ENCODE assay signal across 25 mouse cellular contexts in genomic region chr14:20110945-20111344, GRCm38 (mm10).
"Had no signal": no experiment of that assay in that cellular context is flagged by ENCODE, and none has a peak within 500 bp of the region (broad histone marks: within the 10 kb centered on the region; RNA-seq: fewer than 3 reads in every experiment).

No protein-coding gene starts in this region.

- H3K4me3 ChIP-seq: gastrocnemius, adult 2 months; heart, embryonic 10.5 days; heart, embryonic 12.5 days; hindbrain, embryonic 10.5 days; hindbrain, embryonic 12.5 days; intestine, embryonic 15.5 days; layer of hippocampus, adult 2 months; left cerebral cortex, adult 2 months; limb, embryonic 10.5 days; limb, embryonic 12.5 days had no signal

- H3K27me3 ChIP-seq: heart, embryonic 12.5 days; hindbrain, embryonic 12.5 days; intestine, embryonic 15.5 days; limb, embryonic 12.5 days had no signal

- H3K9me3 ChIP-seq: heart, embryonic 10.5 days; heart, embryonic 12.5 days; hindbrain, embryonic 12.5 days; intestine, embryonic 15.5 days; limb, embryonic 10.5 days had no signal

- H3K9ac ChIP-seq: heart, embryonic 12.5 days; hindbrain, embryonic 12.5 days; hindbrain, embryonic 14.5 days; intestine, embryonic 15.5 days; limb, embryonic 12.5 days had no signal

- H3K4me1 ChIP-seq: hindbrain, embryonic 12.5 days; intestine, embryonic 15.5 days; limb, embryonic 12.5 days had no signal

- H3K36me3 ChIP-seq: heart, embryonic 10.5 days; heart, embryonic 12.5 days; hindbrain, embryonic 10.5 days; hindbrain, embryonic 12.5 days; intestine, embryonic 15.5 days; limb, embryonic 10.5 days; limb, embryonic 12.5 days had no signal

- H3K4me2 ChIP-seq: heart, embryonic 12.5 days; hindbrain, embryonic 12.5 days; hindbrain, embryonic 14.5 days; intestine, embryonic 15.5 days; limb, embryonic 12.5 days; liver, embryonic 11.5 days had no signal

- H3K27ac ChIP-seq: gastrocnemius, adult 2 months; heart, embryonic 10.5 days; hindbrain, embryonic 10.5 days; hindbrain, embryonic 12.5 days; hindbrain, embryonic 14.5 days; intestine, embryonic 15.5 days; layer of hippocampus, adult 2 months; left cerebral cortex, adult 2 months; limb, embryonic 10.5 days; limb, embryonic 12.5 days had no signal

- DNase-seq: gastrocnemius, adult 2 months; gastrocnemius, postnatal 10 days; gastrocnemius, postnatal 25 days; heart, postnatal 10 days; heart, postnatal 4 days; kidney, adult 18-20 months; kidney, adult 8-10 months; kidney, postnatal 10 days; kidney, postnatal 25 days; kidney, postnatal 4 days; liver had no signal

- ATAC-seq: forebrain, embryonic 16.5 days; hindbrain, embryonic 16.5 days; inflammation-experienced regulatory T-cells, adult 6 months; intestine, embryonic 15.5 days had no signal
